Mouse (Mus musculus) kidney, adult 2 months (tissue): ENCODE measurements around the gene Gm49318.

Experiments used
- CTCF ChIP-seq: fragments of 200-500 bp; conservative IDR thresholded peaks from 2 replicates; pipeline ENCODE4 v1.5.1; 2011; ENCODE audit warnings: low read depth, mild to moderate bottlenecking, control low read depth, low read length, moderate library complexity, mixed read lengths; ENCODE audit not compliant: insufficient read depth, insufficient read length
- POLR2A ChIP-seq: fragments of 200-500 bp; IDR thresholded peaks from one replicate; pipeline ENCODE4 v1.6.1; 2011; ENCODE audit warnings: low read depth, low read length, control low read depth

DNA sequence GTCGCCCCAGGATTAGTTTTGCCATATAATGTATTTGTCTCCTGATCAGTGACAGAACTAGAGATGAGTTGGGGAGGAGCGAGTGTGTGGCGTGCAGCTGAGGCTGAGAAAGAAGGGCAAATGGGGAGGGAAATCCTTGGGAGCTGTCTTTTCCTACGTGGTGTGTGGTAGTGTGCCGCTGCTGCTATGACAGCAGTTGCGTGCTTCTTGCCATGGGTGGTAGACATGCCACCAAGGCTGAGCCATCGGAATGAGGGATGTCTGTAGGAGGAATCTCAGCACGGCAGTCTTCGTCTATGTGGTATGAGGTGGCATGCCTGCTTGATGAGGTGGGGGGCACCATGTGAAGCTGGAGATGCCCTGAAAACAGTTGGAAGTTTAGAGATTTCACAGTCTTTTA lies 40.7 kb downstream of the Gm49318 start:
- TF ChIP-seq CTCF (no peak), POLR2A (no peak)
